Mouse (Mus musculus) urinary bladder, postnatal 14 days (tissue): ENCODE data around the gene Slc15a3.

Source experiments
- DNase-seq: peaks from one replicate; pipeline ENCODE4 v3.0.0; 2021; ENCODE audit warnings: low spot score

The Slc15a3 gene

GRCm38 (mm10) chr19:10839010-10839892 is at the start of gene Slc15a3:
Slc15a3 (plus strand) TSS chr19:10839727.
- DNase-seq, result no peak

GRCm38 (mm10) chr19:10790323-10790722 is 49.2 kb upstream of the Slc15a3 start:
- DNase-seq, result no peak

GRCm38 (mm10) chr19:10793044-10793443 is 46.5 kb upstream of the Slc15a3 start:
- no peak for DNase-seq

GRCm38 (mm10) chr19:10794916-10795315 is 44.6 kb upstream of the Slc15a3 start:
- DNase-seq, result no peak

GRCm38 (mm10) chr19:10798576-10798975 is 41.0 kb upstream of the Slc15a3 start:
- no peak for DNase-seq

GRCm38 (mm10) chr19:10799155-10799554 is 40.4 kb upstream of the Slc15a3 start:
- no peak for DNase-seq

- DNase-seq, result no peak
These were observed 38.5 kb upstream of the Slc15a3 start for GRCm38 (mm10) chr19:10801070-10801469.

- no peak for DNase-seq
These were observed 37.6 kb upstream of the Slc15a3 start for GRCm38 (mm10) chr19:10801906-10802305.

- no peak for DNase-seq
These were observed 35.8 kb upstream of the Slc15a3 start for GRCm38 (mm10) chr19:10803751-10804150.

GRCm38 (mm10) chr19:10804850-10805660 is 34.5 kb upstream of the Slc15a3 start:
- no peak for DNase-seq

- DNase-seq, result no peak
These were observed 33.8 kb upstream of the Slc15a3 start for GRCm38 (mm10) chr19:10805661-10806285.

GRCm38 (mm10) chr19:10808524-10809233 is 30.8 kb upstream of the Slc15a3 start:
- DNase-seq, result no peak

- DNase-seq, result no peak
These were observed 29.9 kb upstream of the Slc15a3 start for GRCm38 (mm10) chr19:10809428-10810175.

GRCm38 (mm10) chr19:10810176-10810492 is 29.4 kb upstream of the Slc15a3 start:
- DNase-seq, result no peak

GRCm38 (mm10) chr19:10811471-10811870 is 28.1 kb upstream of the Slc15a3 start:
- DNase-seq, result no peak

GRCm38 (mm10) chr19:10813039-10813438 is 26.5 kb upstream of the Slc15a3 start:
- no peak for DNase-seq

GRCm38 (mm10) chr19:10813905-10814304 is 25.6 kb upstream of the Slc15a3 start:
- no peak for DNase-seq

GRCm38 (mm10) chr19:10815871-10816270 is 23.7 kb upstream of the Slc15a3 start:
- no peak for DNase-seq

GRCm38 (mm10) chr19:10816462-10816861 is 23.1 kb upstream of the Slc15a3 start:
- DNase-seq, result no peak

- peak; percentile 25 for DNase-seq
These were observed 21.1 kb upstream of the Slc15a3 start for GRCm38 (mm10) chr19:10818217-10818946.

GRCm38 (mm10) chr19:10821319-10821718 is 18.2 kb upstream of the Slc15a3 start:
- DNase-seq, result no peak
